Mouse (Mus musculus) erythroid progenitor cell, adult 5-6 weeks (primary cell): ENCODE measurements around the gene Capsl. TPM values are rescaled to one million over a fixed set of nuclear protein-coding genes. Genes with fewer than 3 reads are reported as not detected.

ENCODE experiments used
- total RNA-seq, 2 experiments: library from RNA; stranded (forward) in 1 of 2; stranded (reverse) in 1 of 2; fragments of 150-400 nt in 1 of 2; fragments of 186-747, 209-891 nt in 1 of 2; gene quantifications; 2 replicates each; pipeline versions ENCODE4 v1.2.3 to v1.2.4; 2015 to 2017; ENCODE audit warnings: low replicate concordance in 2 of 2

The Capsl gene
- total RNA-seq, 2 experiments from 2014 or later: not detected

Other genes with a start within 250 kb of the Capsl start
- gene Ugt3a1, start 159.1 kb upstream of the Capsl start, total RNA-seq (2015; ENCODE audit: low replicate concordance): not detected in 2 replicates
- gene Ugt3a1, start 159.1 kb upstream of the Capsl start, total RNA-seq (2017; ENCODE audit: low replicate concordance): not detected in 2 replicates
- not detected in 2 replicates for gene Ugt3a2, start 100.5 kb upstream of the Capsl start, total RNA-seq (2015; ENCODE audit: low replicate concordance)
- gene Ugt3a2, start 100.5 kb upstream of the Capsl start, total RNA-seq (2017; ENCODE audit: low replicate concordance): not detected in 2 replicates
- 15.1 and 15.5 TPM in 2 replicates for gene Il7r, start 94.1 kb downstream of the Capsl start, total RNA-seq (2015; ENCODE audit: low replicate concordance)
- gene Il7r, start 94.1 kb downstream of the Capsl start, total RNA-seq (2017; ENCODE audit: low replicate concordance): 10.7 and 16.6 TPM in 2 replicates